15 mouse cellular contexts compared by ENCODE assay signal in genomic region chr19:10436726-10437125, GRCm38 (mm10). TPM values are rescaled to one million over a fixed set of nuclear protein-coding genes. Genes with fewer than 3 reads are reported as not detected.
DNase-seq lines count a peak whose midpoint lies in the region; TF ChIP-seq lines count a peak whose summit lies in the region.
"Had no signal": no experiment of that assay in that cellular context is flagged by ENCODE, and none has a peak within 500 bp of the region (broad histone marks: within the 10 kb centered on the region; RNA-seq: fewer than 3 reads in every experiment).

No protein-coding gene starts in this region.

- peak; percentile 42 for DNase-seq in adrenal gland, adult 2 months
- DNase-seq in adrenal gland, postnatal 4 days (ENCODE audit: low spot score in 2 of 2), result no peak
- no peak for DNase-seq in layer of hippocampus, adult 2 months (ENCODE audit: low spot score in 2 of 2)
- DNase-seq in layer of hippocampus, adult 8-10 months (ENCODE audit: low spot score in 2 of 2), result no peak
- DNase-seq in 416B (ENCODE audit: low read depth), result peak; percentile 33
- peak; percentile 46 for DNase-seq in adrenal gland, postnatal 36 days
- no peak for DNase-seq in right cerebral cortex, postnatal 4 days
- DNase-seq in thymus, postnatal 10 days (ENCODE audit: low spot score in 2 of 2), result no peak

- no peak for TF ChIP-seq CTCF in layer of hippocampus, adult 2 months (conservative IDR thresholded peaks at IDR 0.05)

- no peak overlapping the region for H3K4me3 ChIP-seq in layer of hippocampus, adult 2 months
- H3K4me3 ChIP-seq: erythroblast, embryonic 14.5 days; heart, adult 2 months; limb, embryonic 13.5 days; neural tube, embryonic 15.5 days had no signal

- H3K27ac ChIP-seq in layer of hippocampus, adult 2 months, result peak overlapping the region; percentile 48; the same call in 1 of the 2 replicates
- H3K27ac ChIP-seq: heart, adult 2 months; hindbrain, postnatal 0 days; limb, embryonic 13.5 days; neural tube, embryonic 15.5 days had no signal

RNA-seq across cellular contexts. Expression of gene Lrrc10b, which starts 20.5 kb away (rescaled TPM):
- total RNA-seq in adrenal gland, adult 2 months (2021), result 1 to 10 TPM; 3.3 to 5.0 TPM
- polyA plus RNA-seq in adrenal gland, adult 2 months (2012; rRNA removed), result 2.8 and 6.1 TPM in 2 replicates
- 1 to 10 TPM; 4.4 to 4.5 TPM for total RNA-seq in adrenal gland, postnatal 4 days (2021)
- 10 to 100 TPM; 83.9 to 84.6 TPM for total RNA-seq in layer of hippocampus, adult 2 months (2021)
- 10 to 100 TPM; 47.8 to 70.9 (median 54.8) TPM for total RNA-seq in layer of hippocampus, adult 8-10 months (2022)
- 1 to 10 TPM; 3.5 to 6.2 TPM for total RNA-seq in adrenal gland, postnatal 36 days (2021)
- total RNA-seq: megakaryocyte progenitor cell, adult 5-6 weeks had no signal
- polyA plus RNA-seq: erythroblast, embryonic 14.5 days; liver, embryonic 16.5 days had no signal

RNA-seq across cellular contexts. Expression of gene Ppp1r32, which starts 46.0 kb away (rescaled TPM):
- total RNA-seq in adrenal gland, adult 2 months (2021), result under 1 TPM; 0.49 to 0.76 TPM
- 0.13 and 0.16 TPM in 2 replicates for polyA plus RNA-seq in adrenal gland, adult 2 months (2012; rRNA removed)
- total RNA-seq in adrenal gland, postnatal 4 days (2021), result 1 to 10 TPM in 1 of 2 experiments, under 1 TPM in 1; 0.87 to 1.9 TPM
- total RNA-seq in layer of hippocampus, adult 2 months (2021), result 1 to 10 TPM; 2.4 to 3.0 TPM
- 1 to 10 TPM; 1.4 to 3.4 (median 1.9) TPM for total RNA-seq in layer of hippocampus, adult 8-10 months (2022)
- total RNA-seq in adrenal gland, postnatal 36 days (2021), result under 1 TPM; 0.63 to 0.93 TPM
- total RNA-seq: megakaryocyte progenitor cell, adult 5-6 weeks had no signal
- polyA plus RNA-seq: limb, embryonic 13.5 days; liver, embryonic 16.5 days had no signal

RNA-seq across cellular contexts. Expression of gene Syt7, which starts 47.8 kb away (rescaled TPM):
- total RNA-seq in adrenal gland, adult 2 months (2021), result 10 to 100 TPM; 27.2 to 38.3 TPM
- polyA plus RNA-seq in adrenal gland, adult 2 months (2012; rRNA removed), result 12.2 and 13.5 TPM in 2 replicates
- total RNA-seq in adrenal gland, postnatal 4 days (2021), result 10 to 100 TPM; 46.1 to 47.4 TPM
- 100 to 1,000 TPM; 315 to 321 TPM for total RNA-seq in layer of hippocampus, adult 2 months (2021)
- 100 to 1,000 TPM; 241 to 317 (median 281) TPM for total RNA-seq in layer of hippocampus, adult 8-10 months (2022)
- 10 to 100 TPM; 17.7 to 29.8 TPM for total RNA-seq in adrenal gland, postnatal 36 days (2021)
- total RNA-seq: megakaryocyte progenitor cell, adult 5-6 weeks had no signal
- polyA plus RNA-seq: erythroblast, embryonic 14.5 days had no signal

Comparison
In these comparisons a context has a peak if more than half of its experiments do, and no peak if none do; other contexts are left out.
1. DNase-seq: peak in adrenal gland, adult 2 months (single experiment), 416B (single experiment) and adrenal gland, postnatal 36 days (2 of 2); none in adrenal gland, postnatal 4 days (0 of 2), layer of hippocampus, adult 2 months (0 of 2), layer of hippocampus, adult 8-10 months (0 of 2), right cerebral cortex, postnatal 4 days (single experiment) and thymus, postnatal 10 days (0 of 2).
2. RNA of gene Lrrc10b, which starts 20.5 kb away (total RNA-seq): 83.9 to 84.6 TPM in layer of hippocampus, adult 2 months and 47.8 to 70.9 TPM in layer of hippocampus, adult 8-10 months; 3.5 to 6.2 TPM in adrenal gland, postnatal 36 days, 3.3 to 5.0 TPM in adrenal gland, adult 2 months and 4.4 to 4.5 TPM in adrenal gland, postnatal 4 days; every median in the first group is over 4 times any median in the second.
3. RNA of gene Syt7, which starts 47.8 kb away (total RNA-seq): 315 to 321 TPM in layer of hippocampus, adult 2 months and 241 to 317 TPM in layer of hippocampus, adult 8-10 months; 46.1 to 47.4 TPM in adrenal gland, postnatal 4 days, 27.2 to 38.3 TPM in adrenal gland, adult 2 months and 17.7 to 29.8 TPM in adrenal gland, postnatal 36 days; every median in the first group is over 4 times any median in the second.